Mouse (Mus musculus) adipocyte (in vitro differentiated cells): ENCODE results near the gene Pabpn1.

Source experiments
- DNase-seq: peaks from one replicate; pipeline ENCODE4 v3.0.0-alpha.2; 2016; ENCODE audit warnings: low spot score

The Pabpn1 gene

GRCm38 (mm10) chr14:54893651-54894181 is 1.4 kb downstream of the Pabpn1 start:
- peak; percentile 98 for DNase-seq

- peak; percentile 48 for DNase-seq
Observed at GRCm38 (mm10) chr14:54894296-54895151, 2.2 kb downstream of the Pabpn1 start.

DNA sequence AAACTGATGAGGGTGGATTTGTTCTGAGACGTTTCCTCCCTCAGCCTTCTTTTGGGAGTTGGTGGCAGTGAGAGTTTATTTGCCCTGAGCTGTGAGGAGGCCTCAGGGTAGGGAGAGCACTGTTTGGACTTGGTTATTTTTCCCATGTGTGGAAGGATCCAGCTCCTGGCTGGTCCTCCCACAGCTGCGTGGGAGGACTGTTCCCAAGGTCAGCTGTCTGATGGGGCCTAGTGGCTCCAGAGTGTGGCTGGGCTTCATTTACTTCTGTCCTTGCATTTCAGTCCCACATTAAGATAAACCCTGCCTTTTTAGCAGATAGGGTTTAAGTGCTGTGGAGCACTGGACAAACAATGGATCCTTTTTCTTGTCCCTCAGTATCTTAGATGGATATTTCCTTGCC is 5.1 kb downstream of the Pabpn1 start:
- DNase-seq = no peak

- DNase-seq = peak; percentile 80
Observed at GRCm38 (mm10) chr14:54900383-54900782, 8.1 kb downstream of the Pabpn1 start.

GRCm38 (mm10) chr14:54903641-54904040 is 11.3 kb downstream of the Pabpn1 start:
- no peak for DNase-seq

- DNase-seq = no peak
Observed at GRCm38 (mm10) chr14:54908682-54909081, 16.4 kb downstream of the Pabpn1 start.

- no peak for DNase-seq
Observed at GRCm38 (mm10) chr14:54912109-54912850, 20.0 kb downstream of the Pabpn1 start.

- DNase-seq = no peak
Observed at GRCm38 (mm10) chr14:54912886-54913285, 20.6 kb downstream of the Pabpn1 start, which contains the start of gene Slc22a17. Gene Slc22a17 (minus strand): TSS chr14:54913132.

DNA sequence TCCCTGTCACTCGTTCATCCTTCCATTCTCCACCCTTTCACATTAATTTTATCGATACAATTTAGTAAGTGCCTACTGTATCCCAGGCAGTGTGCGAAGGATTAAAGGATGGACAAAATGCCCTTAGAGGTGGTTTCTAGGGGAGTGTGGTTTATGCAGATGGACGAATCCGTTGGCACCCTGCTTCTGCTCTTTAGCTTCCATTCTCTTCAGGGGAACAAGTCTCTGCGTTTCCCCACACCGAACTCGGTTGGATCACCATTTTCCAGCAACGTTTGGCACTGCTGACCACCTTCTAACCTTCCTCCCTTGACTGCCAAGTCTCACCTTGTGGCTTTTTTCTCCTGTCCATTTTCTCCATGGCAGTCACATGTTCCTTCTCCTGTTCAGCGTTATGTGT is 21.0 kb downstream of the Pabpn1 start:
- no peak for DNase-seq

- DNase-seq = no peak
Observed at GRCm38 (mm10) chr14:54920076-54920685, 27.9 kb downstream of the Pabpn1 start.

DNA sequence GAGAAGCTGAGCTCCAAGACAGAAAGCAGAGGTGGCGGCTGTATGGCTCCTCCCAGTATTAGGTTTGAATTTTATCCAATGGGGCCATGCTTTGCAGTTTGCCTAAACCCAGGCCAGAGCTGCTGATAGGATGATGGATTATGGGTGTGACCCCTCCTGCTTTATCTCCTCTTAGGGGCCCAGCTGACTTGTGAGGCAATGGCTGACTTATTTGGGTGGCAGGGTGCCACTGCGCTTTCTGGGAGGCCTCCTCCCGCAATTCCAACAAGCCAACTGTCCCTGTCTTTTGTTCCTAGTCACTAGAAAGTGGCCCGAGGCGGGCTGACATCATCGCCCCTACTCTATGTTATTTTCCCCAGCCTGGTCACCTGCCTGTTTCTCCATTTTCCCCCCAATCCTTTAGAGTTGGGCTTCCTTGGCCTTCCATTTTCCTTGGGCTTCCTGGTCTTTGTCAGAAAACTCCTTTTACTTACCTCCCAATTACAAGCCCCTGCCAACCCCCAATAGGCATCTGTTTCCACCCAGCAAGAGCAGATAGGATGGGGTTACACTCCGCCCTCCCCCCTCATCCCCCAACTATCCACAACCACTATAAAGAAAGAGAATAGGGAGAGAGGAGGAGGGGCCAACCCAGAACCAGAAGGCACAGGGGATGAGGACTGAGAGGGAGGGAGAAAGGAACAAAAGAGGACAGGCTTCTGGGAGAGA is 32.5 kb downstream of the Pabpn1 start:
- DNase-seq = no peak

DNA sequence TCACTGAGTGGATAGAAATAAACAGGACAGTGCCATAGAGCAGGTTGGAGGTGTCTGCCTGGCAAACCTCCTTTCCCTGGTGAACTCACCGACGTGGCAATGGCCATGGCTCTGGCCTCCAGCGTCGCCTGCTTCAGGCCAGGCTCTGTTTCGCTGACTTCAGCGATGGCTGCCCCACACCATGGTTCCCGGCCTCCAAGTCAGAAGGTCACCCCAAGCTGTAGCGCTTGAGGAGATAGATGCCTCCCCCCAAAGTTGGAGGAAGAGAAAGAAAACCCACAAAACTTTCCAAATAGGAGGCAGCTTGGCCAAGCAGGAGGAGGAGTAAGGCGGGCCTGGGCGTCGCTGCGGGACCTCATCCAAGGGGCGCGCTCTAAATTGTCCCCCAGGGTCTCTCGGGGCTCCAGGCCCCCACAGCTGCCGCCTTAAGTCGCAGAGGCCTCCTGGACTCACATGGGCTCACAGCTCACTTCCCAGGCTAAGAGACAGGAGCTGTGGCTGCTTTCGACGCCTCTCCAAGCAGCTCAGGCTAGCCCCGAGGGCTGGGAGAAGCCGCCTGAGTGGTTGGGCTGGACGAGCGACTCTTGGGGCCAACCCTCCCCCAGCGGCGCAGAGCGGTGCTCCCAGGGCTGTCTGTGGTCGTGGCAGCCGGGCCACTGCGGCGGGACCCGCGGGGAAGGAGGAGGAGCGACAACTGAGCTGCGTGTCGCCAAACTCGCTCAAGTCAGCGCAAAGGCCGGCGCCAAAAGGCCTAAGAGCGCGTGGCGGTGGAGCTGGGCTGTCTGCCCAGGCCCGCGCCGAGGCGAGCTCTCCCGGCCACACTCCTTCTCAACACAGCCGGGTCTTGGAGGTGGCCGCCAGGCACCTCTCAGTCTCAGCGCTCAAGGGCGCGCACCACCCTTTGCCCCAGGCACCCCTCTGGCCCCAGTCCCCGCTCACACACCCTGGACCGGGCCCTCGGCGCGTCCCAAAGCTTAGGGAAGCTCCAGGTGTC is 33.3 kb downstream of the Pabpn1 start, which contains the start of gene Efs:
Efs (minus strand) TSS at position 778 of the 994 bp plus-strand sequence.
- DNase-seq = no peak

DNA sequence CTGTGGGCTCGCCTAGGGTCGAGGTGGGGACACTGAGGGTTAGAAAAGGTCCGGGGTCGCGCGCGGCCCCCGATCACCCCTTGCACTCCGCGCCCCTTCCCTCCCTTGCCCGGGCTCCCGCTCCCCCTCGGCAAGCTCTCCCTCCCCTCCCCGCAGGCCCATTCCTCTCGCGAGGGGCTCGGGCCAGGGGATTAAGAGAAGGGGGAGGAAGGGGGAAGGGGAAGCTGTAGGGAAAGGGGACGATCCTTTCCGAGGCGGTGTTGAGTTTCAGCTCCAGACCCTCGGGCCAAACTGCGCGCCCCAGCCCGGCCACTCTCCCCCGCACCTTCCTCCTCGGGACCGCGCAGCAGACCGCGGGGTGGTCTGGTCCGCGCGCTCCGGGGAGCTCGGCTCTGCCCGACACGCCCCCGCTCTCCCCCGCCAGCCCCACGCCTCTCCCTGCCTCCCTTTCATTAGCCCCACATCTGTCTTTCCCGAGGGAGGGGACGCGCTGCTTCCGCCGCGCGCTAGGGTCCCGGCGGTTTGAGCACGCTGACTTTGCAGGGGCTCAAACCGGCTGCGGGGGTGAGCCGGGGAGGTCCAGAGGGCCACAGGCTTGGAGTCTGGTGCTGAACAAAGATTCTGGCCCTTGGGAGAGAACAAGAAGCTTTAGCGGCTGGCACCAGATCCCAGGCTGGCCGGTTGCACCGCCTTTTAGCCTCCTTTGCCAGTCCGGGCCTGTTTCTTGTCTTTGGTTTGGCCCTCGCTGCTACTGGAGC is 34.3 kb downstream of the Pabpn1 start:
- DNase-seq = no peak

DNA sequence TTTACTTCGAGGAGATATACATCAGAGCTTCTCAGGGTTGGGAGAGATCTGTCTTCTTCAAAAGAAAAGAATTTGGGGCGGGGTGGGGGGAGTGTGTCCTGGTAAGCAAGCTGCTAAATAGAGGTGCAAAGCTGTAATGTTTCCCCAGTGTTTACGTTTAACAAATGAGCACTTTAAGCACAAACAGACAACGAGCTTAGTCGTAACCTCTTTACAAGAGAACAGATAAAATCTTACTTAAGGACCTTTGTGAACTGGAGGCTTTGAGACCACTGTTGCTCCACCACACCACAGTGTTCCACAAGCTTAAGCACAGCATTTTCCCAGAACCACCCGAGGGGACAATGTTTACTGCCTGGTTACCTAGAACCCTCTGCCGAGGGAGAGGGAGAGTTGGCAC is 35.0 kb downstream of the Pabpn1 start:
- DNase-seq = no peak

DNA sequence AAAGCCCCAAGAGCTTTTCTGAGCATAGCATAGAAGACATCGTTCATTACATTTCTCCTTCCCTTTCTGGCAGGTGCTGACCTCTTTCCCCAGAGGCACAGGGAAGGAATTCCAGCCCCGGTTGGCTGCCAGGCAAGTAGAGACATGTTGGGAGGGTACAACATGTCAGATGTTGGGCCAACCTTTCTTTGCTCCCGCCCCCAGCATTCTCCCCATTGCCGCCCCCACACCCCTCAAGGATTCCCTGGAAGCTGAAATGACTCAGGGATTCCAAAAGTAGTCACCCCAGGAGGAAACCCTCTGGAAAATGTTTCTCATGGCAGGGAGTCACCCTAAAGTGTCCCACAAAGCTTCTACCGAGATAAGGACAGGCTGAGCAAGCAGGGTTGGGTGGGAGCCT is 37.5 kb downstream of the Pabpn1 start:
- no peak for DNase-seq

GRCm38 (mm10) chr14:54930431-54930830 is 38.1 kb downstream of the Pabpn1 start:
- DNase-seq = no peak

DNA sequence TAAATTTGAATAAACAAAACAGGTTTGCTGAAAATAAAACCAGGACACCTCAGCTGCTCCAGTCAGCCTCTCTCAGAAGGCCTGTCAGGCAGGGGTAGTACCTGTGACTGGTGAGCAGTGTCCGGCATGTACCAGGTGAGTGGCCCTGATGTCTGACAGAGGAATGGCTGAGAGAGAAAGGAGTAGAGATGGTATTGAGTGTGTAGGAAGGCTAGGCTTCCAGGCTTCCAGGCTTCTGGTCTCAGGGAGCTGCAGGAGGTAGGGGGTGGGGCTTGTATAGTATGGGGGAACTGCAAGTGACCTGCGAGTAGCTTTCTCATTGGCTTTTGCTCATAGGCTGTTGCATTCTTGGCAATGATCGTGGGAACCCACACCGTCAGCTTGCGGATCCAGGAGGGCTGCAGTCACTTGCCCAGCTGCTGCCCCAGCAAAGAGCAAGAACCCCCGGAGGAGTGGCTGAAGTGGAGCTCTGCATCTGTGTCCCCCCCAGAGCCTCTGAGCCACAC is 40.4 kb downstream of the Pabpn1 start, which contains the start of gene Il25:
Il25 (plus strand) TSS at position 51 of the 506 bp plus-strand sequence.
- no peak for DNase-seq

- DNase-seq = no peak
Observed at GRCm38 (mm10) chr14:54935904-54936830, 43.9 kb downstream of the Pabpn1 start, which contains the start of gene Cmtm5. Gene Cmtm5 (plus strand): TSS chr14:54936261.
